Mouse (Mus musculus) cerebellum, postnatal 25 days (tissue): ENCODE results near the gene 4930442H23Rik.

Experiments used
- DNase-seq, 2 experiments: peaks; one replicate each; pipeline ENCODE4 v3.0.0; 2021; ENCODE audit warnings: mixed read lengths in 2 of 2

4930442H23Rik gene

GRCm38 (mm10) chr10:81176466-81177271 is 7.0 kb downstream of the 4930442H23Rik start, which contains the start of gene Eef2:
TSS of gene Eef2 (plus strand) at chr10:81176631.
- DNase-seq = peak; percentile 100

DNA sequence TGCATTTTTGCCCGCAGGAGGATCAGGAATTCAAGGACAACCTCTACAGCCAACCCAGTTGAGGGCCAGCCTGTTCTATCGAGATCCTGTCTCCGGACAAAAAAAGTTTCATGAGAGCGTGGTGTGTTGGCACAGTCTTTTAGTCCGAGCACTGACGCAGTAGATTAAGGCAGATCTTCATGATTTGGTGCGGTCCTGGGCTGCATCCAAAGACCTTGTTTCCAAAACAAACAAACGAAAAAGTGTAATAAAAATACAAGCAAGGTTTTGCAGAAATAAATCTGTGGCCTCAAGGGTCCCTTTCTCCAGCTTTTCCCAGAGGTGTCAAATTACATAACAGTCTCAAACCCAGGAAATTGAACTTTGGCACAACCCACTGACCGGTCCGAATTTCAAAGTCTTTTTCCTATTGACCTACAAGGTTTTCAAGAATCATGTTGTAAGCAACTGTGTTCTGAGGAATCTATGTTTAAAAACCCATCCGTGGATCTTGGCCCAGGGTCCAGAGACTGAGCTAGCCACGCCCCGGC is 7.6 kb downstream of the 4930442H23Rik start:
- peak in 1 of 2 experiments; percentile 58 for DNase-seq

- peak in 1 of 2 experiments; percentile 58 for DNase-seq
Measured at GRCm38 (mm10) chr10:81175345-81175701, 8.3 kb downstream of the 4930442H23Rik start.

DNA sequence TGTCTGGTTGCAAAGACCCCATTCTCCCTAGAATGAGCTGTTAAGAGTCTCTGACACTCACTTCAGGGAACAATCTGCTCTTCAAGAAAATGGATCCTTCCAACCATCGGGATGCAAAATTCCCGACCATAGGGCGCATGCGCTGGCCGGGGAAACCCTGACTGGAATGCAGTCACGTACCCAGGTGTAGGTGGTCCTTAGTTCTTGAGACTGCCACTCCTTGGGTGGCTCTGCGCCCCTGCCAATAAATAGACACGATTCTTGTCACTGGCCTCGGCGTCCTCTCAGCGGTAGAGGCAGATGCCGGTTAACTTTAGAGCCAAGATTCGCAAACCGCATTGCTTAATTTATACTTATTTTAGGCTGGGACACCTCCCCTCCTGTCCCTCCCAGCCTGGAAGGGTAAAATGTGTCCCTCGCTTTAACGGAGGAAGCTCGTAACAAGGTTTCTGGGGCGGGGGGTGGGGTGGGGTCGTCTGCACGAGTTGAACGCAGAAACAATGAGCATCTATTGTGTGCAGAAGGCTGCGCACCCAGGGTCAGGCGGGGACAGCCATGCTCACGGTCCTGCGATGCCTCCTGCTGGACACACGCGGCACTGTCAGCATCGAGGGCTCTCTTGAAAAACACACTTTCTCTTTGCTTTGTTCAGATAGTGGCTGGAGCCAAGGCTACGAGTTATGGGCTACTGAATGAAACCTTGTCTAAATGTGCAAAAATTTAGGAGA is 8.9 kb downstream of the 4930442H23Rik start:
- DNase-seq = peak; percentile 96

- peak; percentile 89 to 92 for DNase-seq
Measured at GRCm38 (mm10) chr10:81173132-81173531, 10.5 kb downstream of the 4930442H23Rik start.

DNA sequence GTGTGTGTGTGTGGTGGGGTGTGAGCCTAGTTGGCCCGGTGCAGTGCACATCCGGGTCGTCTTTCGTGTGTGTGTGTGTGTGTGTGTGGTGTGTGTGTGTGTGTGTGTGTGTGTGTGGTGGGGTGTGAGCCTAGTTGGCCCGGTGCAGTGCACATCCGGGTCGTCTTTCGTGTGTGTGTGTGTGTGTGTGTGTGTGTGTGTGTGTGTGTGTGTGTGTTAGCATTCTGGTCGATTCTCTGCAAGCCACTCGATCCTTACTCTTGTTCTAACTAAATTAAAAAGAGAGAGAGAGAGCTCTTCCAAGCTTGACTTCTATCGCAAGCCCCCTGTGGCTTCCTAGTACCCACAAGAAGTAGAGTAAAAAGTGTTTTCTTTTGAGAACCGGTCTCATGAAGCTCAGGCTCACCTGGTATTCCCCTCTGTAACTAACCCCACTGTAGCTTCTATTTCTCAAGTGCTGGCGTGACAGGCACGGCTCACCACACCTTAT is 14.2 kb downstream of the 4930442H23Rik start:
- peak in 1 of 2 experiments; percentile 38 for DNase-seq

DNA sequence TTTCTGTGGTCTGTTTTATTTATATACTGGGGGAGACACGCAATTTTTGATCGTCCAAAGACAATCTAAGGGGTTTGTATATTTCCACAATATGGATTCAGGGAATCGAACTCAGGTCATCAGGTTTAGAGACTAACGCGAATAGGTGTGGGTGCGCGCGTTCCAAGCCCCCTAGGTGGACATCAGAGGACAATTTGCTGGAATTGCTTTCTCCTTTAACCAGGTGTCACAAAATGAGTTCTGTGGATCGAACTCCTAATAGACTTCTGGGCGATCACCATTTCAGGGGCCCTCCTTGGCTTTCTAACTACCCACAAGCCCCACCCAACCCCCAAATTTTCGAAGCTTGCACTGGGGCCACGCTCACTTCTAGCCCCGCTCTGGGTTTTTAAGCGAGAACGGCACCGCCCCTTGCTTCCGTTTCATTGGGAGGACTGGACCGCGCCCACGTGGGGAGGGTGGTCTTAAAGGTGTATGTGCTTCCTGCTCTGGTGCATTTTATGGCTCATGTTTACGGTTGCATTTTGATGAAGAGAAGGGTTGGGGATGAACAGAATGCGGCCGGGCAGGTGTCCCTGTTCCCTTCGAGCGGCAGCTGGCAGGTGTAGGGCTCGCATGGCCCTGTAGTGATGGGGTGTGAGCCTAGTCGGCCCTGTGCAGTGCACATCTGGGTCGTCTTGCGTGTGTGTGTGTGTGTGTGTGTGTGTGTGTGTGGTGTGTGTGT is 15.0 kb downstream of the 4930442H23Rik start:
- peak; percentile 82 to 89 for DNase-seq

DNA sequence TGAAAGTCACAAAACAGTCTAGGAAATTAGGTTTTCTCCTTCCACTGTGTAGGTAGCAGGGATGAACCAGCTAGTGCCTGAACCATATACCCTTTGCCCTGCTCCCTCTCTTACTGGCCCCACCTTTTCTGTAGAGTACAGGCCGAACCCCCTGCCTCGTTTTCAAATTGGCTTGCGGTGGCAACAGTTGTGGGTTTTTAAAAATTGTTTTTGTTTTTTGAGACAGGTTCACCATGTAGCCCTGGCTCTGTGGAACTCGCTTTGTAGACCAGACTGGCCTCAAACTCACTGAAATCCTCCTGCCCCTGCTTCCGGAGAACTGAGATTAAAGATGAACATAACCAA is 15.6 kb downstream of the 4930442H23Rik start:
- DNase-seq = no peak

- DNase-seq = peak; percentile 100
Measured at GRCm38 (mm10) chr10:81167200-81168086, 16.2 kb downstream of the 4930442H23Rik start, which contains the start of gene Pias4. TSS of gene Pias4 (minus strand) at chr10:81167923.

DNA sequence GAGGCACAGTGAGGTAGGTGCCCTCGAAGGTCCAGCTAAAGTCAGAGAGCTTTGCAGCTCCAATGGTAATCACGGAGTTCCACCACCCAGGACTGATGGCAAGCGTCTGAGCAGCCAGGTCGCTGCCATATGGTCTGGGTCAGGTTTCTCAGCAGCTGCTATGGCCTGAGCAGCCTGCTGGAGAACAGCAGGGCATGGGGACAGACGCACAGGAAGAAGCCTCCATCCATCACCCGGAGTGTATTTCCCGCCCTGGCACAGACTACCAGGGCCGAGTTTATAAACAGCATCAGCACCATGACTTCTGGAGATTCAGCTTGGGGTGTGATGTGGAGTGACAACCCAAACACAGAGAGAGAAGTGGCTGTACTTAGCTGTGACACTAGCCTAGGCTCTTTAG is 18.5 kb downstream of the 4930442H23Rik start:
- DNase-seq = peak; percentile 77 to 78

- no peak for DNase-seq
Measured at GRCm38 (mm10) chr10:81162318-81162652, 21.4 kb downstream of the 4930442H23Rik start.

GRCm38 (mm10) chr10:81161602-81162317 is 21.9 kb downstream of the 4930442H23Rik start:
- DNase-seq = no peak

DNA sequence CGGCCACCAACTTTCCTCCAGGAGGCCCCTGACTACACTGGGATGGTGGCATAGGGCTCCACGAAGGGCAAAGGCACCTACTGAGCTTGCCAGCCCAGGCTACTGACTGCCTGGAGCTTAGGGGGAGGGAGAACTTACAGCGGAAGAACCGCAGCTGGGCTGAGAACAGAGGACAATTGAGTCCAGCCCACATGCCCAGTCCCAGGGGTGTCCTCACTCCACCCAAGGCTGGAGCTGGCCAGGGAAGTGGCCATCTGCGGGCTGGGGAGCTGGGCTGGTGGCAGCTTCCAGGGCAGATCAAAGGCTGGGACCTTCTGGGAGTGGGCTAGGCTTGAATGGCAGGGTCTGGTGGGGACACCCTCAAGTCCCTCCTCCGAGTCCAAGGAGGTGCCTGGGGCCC is 28.9 kb downstream of the 4930442H23Rik start:
- no peak for DNase-seq

DNA sequence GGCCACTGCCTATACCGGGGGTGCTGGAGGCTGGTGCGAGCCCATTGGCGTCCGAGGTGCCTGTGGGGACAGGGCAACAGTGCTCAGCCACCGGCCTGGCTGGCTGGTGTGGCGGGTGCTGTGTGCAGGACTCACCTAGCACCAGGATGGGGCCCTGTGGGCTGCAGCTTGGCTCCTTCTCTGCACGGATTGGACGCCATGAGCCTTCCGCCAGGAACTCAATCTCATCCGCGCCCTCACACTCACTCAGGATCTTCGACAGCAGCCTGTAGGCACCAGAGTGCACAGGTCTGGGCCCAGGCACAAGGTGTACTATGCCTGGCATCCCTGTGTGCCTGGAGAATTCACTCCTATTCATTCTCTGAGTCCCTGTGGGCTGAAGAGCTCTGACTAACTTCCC is 29.3 kb downstream of the 4930442H23Rik start:
- DNase-seq = no peak

GRCm38 (mm10) chr10:81152609-81153008 is 31.0 kb downstream of the 4930442H23Rik start:
- no peak for DNase-seq

- no peak for DNase-seq
Measured at GRCm38 (mm10) chr10:81151261-81151660, 32.4 kb downstream of the 4930442H23Rik start.

GRCm38 (mm10) chr10:81146296-81146695 is 37.4 kb downstream of the 4930442H23Rik start:
- no peak for DNase-seq

DNA sequence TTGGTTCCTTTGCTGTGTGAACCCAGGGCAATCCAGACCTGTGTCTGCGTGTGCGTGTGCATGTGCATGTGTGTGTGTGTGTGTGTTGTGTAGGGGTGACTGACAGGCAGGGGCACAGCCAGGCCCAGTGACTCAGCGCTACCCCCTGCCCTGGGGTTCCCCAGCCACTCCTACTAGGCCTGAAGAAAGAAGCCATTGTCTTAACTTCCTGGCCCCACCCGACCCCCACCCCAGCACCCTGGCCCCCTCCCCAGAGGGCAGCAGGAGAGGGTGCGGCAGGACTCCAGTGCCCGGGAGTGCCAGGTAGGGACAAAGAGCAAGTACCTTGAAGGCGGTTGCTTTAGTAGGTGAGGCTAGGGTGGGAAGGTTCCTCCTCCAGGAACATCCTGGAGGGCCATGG is 37.9 kb downstream of the 4930442H23Rik start:
- DNase-seq = no peak

GRCm38 (mm10) chr10:81145307-81145706 is 38.3 kb downstream of the 4930442H23Rik start:
- no peak for DNase-seq

GRCm38 (mm10) chr10:81144667-81145066 is 39.0 kb downstream of the 4930442H23Rik start:
- peak in 1 of 2 experiments; percentile 54 for DNase-seq

DNA sequence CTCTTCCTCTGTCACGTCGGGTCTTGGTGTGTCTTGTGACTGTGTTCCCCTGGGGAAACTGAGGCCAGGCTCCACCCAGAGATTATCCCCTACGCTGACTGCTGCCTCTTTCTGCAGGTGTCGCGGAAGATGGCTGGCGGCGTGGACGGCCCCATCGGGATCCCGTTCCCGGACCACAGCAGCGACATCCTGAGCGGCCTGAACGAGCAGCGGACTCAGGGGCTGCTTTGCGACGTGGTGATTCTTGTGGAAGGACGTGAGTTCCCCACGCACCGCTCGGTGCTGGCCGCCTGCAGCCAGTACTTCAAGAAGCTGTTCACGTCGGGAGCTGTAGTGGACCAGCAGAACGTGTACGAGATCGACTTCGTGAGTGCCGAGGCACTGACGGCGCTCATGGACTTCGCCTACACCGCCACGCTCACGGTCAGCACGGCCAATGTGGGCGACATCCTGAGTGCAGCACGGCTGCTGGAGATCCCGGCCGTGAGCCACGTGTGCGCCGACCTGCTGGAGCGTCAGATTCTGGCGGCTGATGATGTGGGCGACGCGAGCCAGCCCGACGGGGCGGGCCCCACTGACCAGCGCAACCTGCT is 39.7 kb downstream of the 4930442H23Rik start:
- peak in 1 of 2 experiments; percentile 47 for DNase-seq
